1 mouse cellular context compared by ENCODE assay signal in the genomic region with DNA sequence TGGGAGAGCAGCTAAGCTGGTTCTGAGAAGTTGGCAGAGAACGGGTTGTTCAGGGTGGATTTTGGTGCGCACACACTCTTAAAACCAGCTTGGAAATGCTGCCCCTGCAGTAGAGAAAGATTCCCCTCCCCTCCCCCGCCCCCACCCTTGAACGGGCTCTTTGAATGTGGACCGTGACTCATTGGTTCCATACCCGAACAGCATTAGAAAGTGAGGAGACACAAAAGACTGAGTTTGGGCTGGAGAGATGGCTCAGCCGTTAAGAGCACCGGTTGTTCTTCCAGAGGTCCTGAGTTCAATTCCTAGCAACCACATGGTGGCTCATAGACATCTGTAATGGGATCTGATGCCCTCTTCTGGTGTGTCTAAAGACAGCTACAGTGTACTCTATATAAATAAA.
TF ChIP-seq lines count a peak whose summit lies in the region.

No protein-coding gene starts in this region.

TF ChIP-seq in CH12.LX, 34 proteins besides CTCF, POLR2A, EP300 and RAD21:
- TF ChIP-seq JUND (conservative IDR thresholded peaks at IDR 0.05; ENCODE audit: low read depth, low read length): peak; percentile 96
- no peak for TF ChIP-seq USF1 (IDR thresholded peaks at IDR 0.05; ENCODE audit: low read depth, low read length)
- TF ChIP-seq MEF2A (IDR thresholded peaks at IDR 0.05; ENCODE audit: borderline replicate concordance, low read depth, low read length): peak; percentile 60; the same call in 1 of the 2 replicates
- no peak for TF ChIP-seq PAX5 (IDR thresholded peaks at IDR 0.05; ENCODE audit: low read length)
- TF ChIP-seq ZNF384 (IDR thresholded peaks at IDR 0.05; ENCODE audit: low read depth, low read length): no peak
- peak; percentile 84; the same call in 1 of the 2 replicates for TF ChIP-seq MAZ (IDR thresholded peaks at IDR 0.05; ENCODE audit: low read depth, low read length)
- peak; percentile 52; the same call in 1 of the 2 replicates for TF ChIP-seq MXI1 (IDR thresholded peaks at IDR 0.05; ENCODE audit: low read depth, low read length)
- TF ChIP-seq MAFK (IDR thresholded peaks at IDR 0.05; ENCODE audit: insufficient replicate concordance, low read length): 0 out of 2 replicates have a peak, but pooled peaks have one; percentile 15
- TF ChIP-seq CHD1 (IDR thresholded peaks at IDR 0.05; ENCODE audit: low read depth, low read length): no peak
- no peak for TF ChIP-seq RCOR1 (conservative IDR thresholded peaks at IDR 0.05; ENCODE audit: low read depth, low read length)
- TF ChIP-seq ZC3H11A (IDR thresholded peaks at IDR 0.05; ENCODE audit: low read depth, low read length): no peak
- TF ChIP-seq MAX (IDR thresholded peaks at IDR 0.05; ENCODE audit: low read length): no peak
- TF ChIP-seq ETS1 (conservative IDR thresholded peaks at IDR 0.05; ENCODE audit: low read depth, low read length): peak; percentile 73
- no peak for TF ChIP-seq NRF1 (IDR thresholded peaks at IDR 0.05; ENCODE audit: low read depth, low read length)
- TF ChIP-seq USF2 (conservative IDR thresholded peaks at IDR 0.05; ENCODE audit: low read depth, low read length): no peak
- TF ChIP-seq ZKSCAN1 (IDR thresholded peaks at IDR 0.05; ENCODE audit: borderline replicate concordance, low read depth, low read length): no peak
- peak; percentile 18; the same call in 1 of the 2 replicates for TF ChIP-seq ELF1 (IDR thresholded peaks at IDR 0.05; ENCODE audit: low read depth, low read length)
- TF ChIP-seq CHD2 (IDR thresholded peaks at IDR 0.05; ENCODE audit: low read length): peak; percentile 92
- TF ChIP-seq HCFC1 (IDR thresholded peaks at IDR 0.05; ENCODE audit: low read depth, low read length): peak; percentile 34; the same call in 1 of the 2 replicates
- TF ChIP-seq POLR2AphosphoS2 (IDR thresholded peaks at IDR 0.05; ENCODE audit: low read depth, low read length): no peak
- peak; percentile 29; the same call in 1 of the 2 replicates for TF ChIP-seq SMC3 (IDR thresholded peaks at IDR 0.05; ENCODE audit: low read depth, low read length)
- 0 out of 2 replicates have a peak, but pooled peaks have one; percentile 43 for TF ChIP-seq BHLHE40 (IDR thresholded peaks at IDR 0.05; ENCODE audit: low read depth, low read length)
- no peak for TF ChIP-seq KAT2A (IDR thresholded peaks at IDR 0.05; ENCODE audit: insufficient replicate concordance, low read length)
- TF ChIP-seq SIN3A (IDR thresholded peaks at IDR 0.05; ENCODE audit: low read length): peak; percentile 50; the same call in 1 of the 2 replicates
- TF ChIP-seq ZMIZ1 (IDR thresholded peaks at IDR 0.05; ENCODE audit: low read depth, low read length): no peak
- 0 out of 2 replicates have a peak, but pooled peaks have one; percentile 62 for TF ChIP-seq MYC (IDR thresholded peaks at IDR 0.05; ENCODE audit: low read depth, low read length)
- TF ChIP-seq UBTF (IDR thresholded peaks at IDR 0.05; ENCODE audit: low read depth, low read length): no peak
- peak; percentile 58; the same call in 1 of the 2 replicates for TF ChIP-seq IRF4 (IDR thresholded peaks at IDR 0.05; ENCODE audit: low read depth, low read length)
- no peak for TF ChIP-seq GABPA (IDR thresholded peaks at IDR 0.05; ENCODE audit: insufficient replicate concordance, low read depth, low read length)
- TF ChIP-seq E2F4 (IDR thresholded peaks at IDR 0.05; ENCODE audit: insufficient replicate concordance, low read depth, low read length): no peak
- TF ChIP-seq JUN (IDR thresholded peaks at IDR 0.05; ENCODE audit: insufficient read depth, low read depth, low read length): peak; percentile 91
- no peak for TF ChIP-seq NELFE (IDR thresholded peaks at IDR 0.05; ENCODE audit: low read depth, low read length)
- 0 out of 2 replicates have a peak, but pooled peaks have one; percentile 36 for TF ChIP-seq TCF12 (IDR thresholded peaks at IDR 0.05; ENCODE audit: low read depth, low read length)
- TF ChIP-seq TBP (conservative IDR thresholded peaks at IDR 0.05; ENCODE audit: low read depth, low read length): peak; percentile 97
TF ChIP-seq in CH12.LX: peak in this region for 17.
